Mouse (Mus musculus) heart, embryonic 10.5 days (tissue): Measurements from ENCODE around the gene H2afy2. TPM values are rescaled to one million over a fixed set of nuclear protein-coding genes. Genes with fewer than 3 reads are reported as not detected.
A peak's percentile ranks its signal among the peaks of the same experiment; 100 is the strongest.

Experiments used
- DNase-seq: peaks from one replicate; pipeline ENCODE4 v3.0.0-alpha.2; 2017; ENCODE audit warnings: low spot score
- H3K27ac ChIP-seq: fragments of 300-500 bp; sonication (generic); 2 replicates; pipeline ENCODE4 v1.5.1; 2016; ENCODE audit warnings: mild to moderate bottlenecking
- H3K27me3 ChIP-seq: fragments of 300-500 bp; sonication (generic); 2 replicates; pipeline ENCODE4 v1.6.1; 2016; ENCODE audit warnings: mild to moderate bottlenecking; ENCODE audit not compliant: poor library complexity, insufficient read depth, severe bottlenecking
- H3K36me3 ChIP-seq: fragments of 300-500 bp; sonication (generic); 2 replicates; pipeline ENCODE4 v1.6.1; 2016; ENCODE audit warnings: mild to moderate bottlenecking, moderate library complexity
- H3K4me1 ChIP-seq: fragments of 300-500 bp; sonication (generic); 2 replicates; pipeline ENCODE4 v1.6.1; 2016; ENCODE audit warnings: mild to moderate bottlenecking
- H3K4me3 ChIP-seq: fragments of 300-500 bp; sonication (generic); 2 replicates; pipeline ENCODE4 v1.5.1; 2016; ENCODE audit warnings: mild to moderate bottlenecking, moderate library complexity
- H3K9me3 ChIP-seq: fragments of 300-500 bp; sonication (generic); 2 replicates; pipeline ENCODE4 v1.6.1; 2016; ENCODE audit warnings: mild to moderate bottlenecking, moderate library complexity
- WGBS: fragments of 180-500 bp; shearing (Covaris S2); methylation state at CpG from one replicate; pipeline ENCODE4 v1.1.7; 2016; 5-methylcytosine and 5-hydroxymethylcytosine counted together
- polyA plus RNA-seq: library from polyadenylated mRNA; unstranded; fragments of >200 nt; fragmentation: Nextera tagmentation; extraction: Ambion mirVana; gene quantifications from 2 replicates; pipeline ENCODE4 v1.2.1, GENCODE M21; 2016

The H2afy2 gene
- polyA plus RNA-seq, 1 experiment from 2014 or later = 148 TPM

DNA sequence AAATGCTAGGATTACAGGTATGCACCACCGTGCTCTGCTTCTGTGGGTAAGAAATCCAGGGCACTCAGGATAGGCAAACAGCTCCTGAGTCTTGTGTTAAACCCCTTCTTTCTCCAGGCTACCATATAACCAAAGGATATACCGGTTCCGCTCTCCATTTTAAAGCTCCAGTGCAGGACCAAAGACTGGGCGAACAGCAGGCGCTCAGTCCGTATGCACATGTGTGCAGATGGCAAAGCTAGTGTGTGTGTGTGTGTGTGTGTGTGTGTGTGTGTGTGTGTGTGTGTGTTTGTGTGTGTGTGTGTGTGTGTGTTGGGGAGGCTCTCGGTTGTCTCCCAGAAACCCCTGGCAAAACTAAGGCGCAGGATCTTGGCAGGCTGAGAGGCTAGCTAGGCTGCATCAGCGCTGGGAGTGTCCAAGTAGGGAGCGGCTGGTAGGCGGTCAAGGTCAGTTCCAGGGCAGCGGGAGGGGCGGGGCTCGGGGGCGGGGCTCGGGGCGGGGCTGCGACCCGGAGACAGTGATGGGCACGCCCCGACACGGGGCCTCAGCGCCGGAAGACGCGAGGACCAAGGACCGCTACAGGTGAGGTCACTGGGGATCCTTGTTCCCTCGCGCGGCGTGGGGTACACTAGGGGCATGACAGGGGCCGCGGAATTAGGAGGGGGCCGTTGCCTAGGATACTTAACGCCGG is 69.0 kb downstream of the H2afy2 start, which contains the start of gene Aifm2:
Aifm2 (plus strand) TSS at position 493 of the 691 bp plus-strand sequence.
- peak; percentile 94 for DNase-seq
- Histone ChIP-seq H3K27me3 (peaks cover 30% of the 10 kb centered on the region), H3K4me3 (peak within 1 kb of the TSS; percentile 81), H3K36me3 (0 out of 2 replicates have a peak, but pooled peaks cover 3% of the 10 kb centered on the region), H3K4me1 (peaks cover 21% of the 10 kb centered on the region), H3K27ac (peak within 1 kb of the TSS; percentile 88), H3K9me3 (no peaks in the 10 kb centered on the region)
- 13% methylated on average over 36 of the region's 36 CpGs for WGBS

GRCm38 (mm10) chr10:61714146-61714545 is 69.8 kb downstream of the H2afy2 start:
- Histone ChIP-seq H3K4me3 (no peak overlapping the region), H3K4me1 (peaks cover 21% of the 10 kb centered on the region), H3K9me3 (no peaks in the 10 kb centered on the region), H3K27me3 (peaks cover 30% of the 10 kb centered on the region), H3K27ac (no peak overlapping the region), H3K36me3 (0 out of 2 replicates have a peak, but pooled peaks cover under 1% of the 10 kb centered on the region)
- DNase-seq = no peak
- 86% methylated on average over 4 of the region's 4 CpGs for WGBS

- Histone ChIP-seq H3K36me3 (no peaks in the 10 kb centered on the region), H3K27me3 (peaks cover 30% of the 10 kb centered on the region), H3K4me3 (no peak overlapping the region), H3K9me3 (no peaks in the 10 kb centered on the region), H3K27ac (no peak overlapping the region), H3K4me1 (peaks cover 21% of the 10 kb centered on the region)
- 62% methylated on average over 3 of the region's 3 CpGs for WGBS
- no peak for DNase-seq
Measured at GRCm38 (mm10) chr10:61713601-61714000, 70.3 kb downstream of the H2afy2 start.

DNA sequence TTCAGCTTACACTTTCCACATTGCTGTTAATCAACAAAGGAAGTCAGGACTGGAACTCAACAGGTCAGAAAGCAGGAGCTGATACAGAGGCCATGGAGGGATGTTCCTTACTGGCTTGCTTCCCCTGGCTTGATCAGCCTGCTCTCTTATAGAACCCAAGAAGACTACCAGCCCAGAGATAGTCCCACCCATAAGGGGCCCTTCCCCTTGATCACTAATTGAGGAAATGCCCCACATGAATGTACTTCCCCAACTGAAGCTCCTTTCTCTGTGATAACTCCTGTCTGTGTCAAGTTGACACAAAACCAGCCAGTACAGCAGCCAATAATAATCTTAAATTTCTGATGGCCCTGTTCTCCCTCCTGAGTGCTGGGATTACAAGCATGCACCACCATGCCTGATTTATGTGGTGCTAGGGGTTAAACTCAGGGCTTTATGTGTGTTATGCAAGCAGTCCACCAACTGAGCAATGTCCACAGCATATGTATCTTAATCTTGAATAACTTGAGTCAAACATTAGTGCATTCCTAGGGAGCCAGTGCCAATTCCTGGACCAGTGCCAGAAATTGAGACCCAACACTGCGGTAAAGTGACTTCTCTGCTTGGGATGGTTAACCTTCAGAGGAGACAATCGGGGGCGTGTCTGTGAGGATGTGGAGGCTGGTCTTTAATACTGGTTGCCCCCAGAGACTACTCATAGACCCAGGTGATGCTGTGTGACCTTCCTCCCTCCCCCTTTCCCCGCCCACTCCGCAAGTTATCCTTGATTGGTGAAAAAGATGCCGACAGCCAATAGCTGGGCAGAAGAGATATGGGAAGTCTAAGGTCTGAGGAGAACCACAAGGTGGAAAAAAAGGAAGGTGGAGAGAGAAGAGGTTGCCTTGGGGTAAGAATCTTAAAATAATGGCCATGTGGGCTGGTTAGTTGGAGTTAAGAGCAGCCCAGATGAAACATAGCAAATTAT is 77.3 kb downstream of the H2afy2 start:
- 62% methylated on average over 6 of the region's 6 CpGs for WGBS
- H3K4me3 ChIP-seq = no peak overlapping the region

DNA sequence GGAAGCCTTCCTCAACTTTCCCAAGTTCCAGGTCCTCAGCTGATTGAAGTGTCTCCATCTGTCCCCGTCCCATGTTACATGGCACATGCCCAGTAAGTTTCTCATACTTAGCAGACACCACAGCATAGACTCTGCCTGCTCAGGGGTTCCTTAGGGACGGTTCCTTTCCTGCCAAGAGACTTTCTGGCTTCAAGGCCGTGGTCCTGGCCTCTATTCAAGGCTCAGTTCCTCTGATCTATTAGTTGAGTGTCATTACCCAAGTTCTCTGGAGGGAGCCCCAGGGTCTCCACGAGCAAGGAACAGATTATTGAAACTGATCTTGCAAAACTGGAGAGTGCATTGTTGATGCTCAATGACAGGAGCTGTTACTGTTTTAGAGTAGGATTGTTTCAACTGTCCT is 79.3 kb downstream of the H2afy2 start:
- no peaks in the 10 kb centered on the region for H3K4me1 ChIP-seq
- H3K27ac ChIP-seq = no peak overlapping the region
- H3K4me3 ChIP-seq = no peak overlapping the region
- peaks cover 37% of the 10 kb centered on the region for H3K36me3 ChIP-seq
- no peak for DNase-seq
- no peaks in the 10 kb centered on the region for H3K27me3 ChIP-seq
- WGBS = 82% methylated on average over 4 of the region's 4 CpGs
- H3K9me3 ChIP-seq = no peaks in the 10 kb centered on the region

More for the DNA sequence above, 77.3 kb downstream of the H2afy2 start:
- DNase-seq = no peak
- Histone ChIP-seq H3K27ac (no peak overlapping the region), H3K4me1 (no peaks in the 10 kb centered on the region), H3K27me3 (peaks cover 6% of the 10 kb centered on the region; the same call in 1 of the 2 replicates), H3K36me3 (peaks cover 23% of the 10 kb centered on the region), H3K9me3 (no peaks in the 10 kb centered on the region)

DNA sequence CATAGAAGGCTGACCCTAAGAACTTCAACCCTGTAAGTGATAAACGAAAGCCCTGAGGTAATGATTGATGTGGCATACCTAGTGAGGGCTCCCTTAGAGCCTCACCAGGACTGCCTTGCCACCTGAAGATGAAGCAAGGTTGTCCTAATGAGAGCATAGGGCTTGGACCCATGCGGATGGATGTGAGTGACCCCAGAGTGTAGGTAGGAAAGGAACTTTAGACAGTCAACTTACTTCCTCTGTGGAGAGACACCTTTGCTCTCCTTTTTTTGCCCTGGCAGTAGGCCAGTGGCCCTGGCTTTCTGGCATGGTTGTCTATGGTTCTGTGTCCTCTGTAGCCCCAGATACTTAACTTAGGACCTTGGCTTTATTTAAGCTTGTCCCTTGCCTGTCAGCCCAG is 86.9 kb downstream of the H2afy2 start:
- Histone ChIP-seq H3K27ac (no peak overlapping the region), H3K36me3 (peaks cover 53% of the 10 kb centered on the region), H3K9me3 (no peaks in the 10 kb centered on the region), H3K27me3 (no peaks in the 10 kb centered on the region), H3K4me3 (peak overlapping the region; percentile 99), H3K4me1 (peaks cover 22% of the 10 kb centered on the region)
- 84% methylated on average over 2 of the region's 2 CpGs for WGBS
- DNase-seq = no peak

DNA sequence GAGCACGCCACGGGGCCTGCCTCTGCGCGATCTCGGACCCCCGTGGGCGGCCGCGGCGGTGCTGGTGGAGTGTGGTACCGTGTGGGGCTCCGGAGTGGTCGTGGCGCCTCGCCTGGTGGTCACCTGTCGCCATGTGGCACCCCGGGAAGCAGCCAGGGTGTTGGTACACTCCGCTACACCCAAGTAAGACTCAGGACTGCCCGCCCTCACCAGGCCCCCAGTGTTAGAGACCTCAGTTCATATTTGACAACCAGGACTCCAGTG is 87.5 kb downstream of the H2afy2 start:
- H3K27ac ChIP-seq = peak overlapping the region; percentile 88
- peaks cover 53% of the 10 kb centered on the region for H3K36me3 ChIP-seq
- no peaks in the 10 kb centered on the region for H3K27me3 ChIP-seq
- peak overlapping the region; percentile 99 for H3K4me3 ChIP-seq
- peaks cover 22% of the 10 kb centered on the region for H3K4me1 ChIP-seq
- no peak for DNase-seq
- no peaks in the 10 kb centered on the region for H3K9me3 ChIP-seq
- WGBS = 9% methylated on average over 19 of the region's 19 CpGs

- Histone ChIP-seq H3K4me3 (peak overlapping the region; percentile 99), H3K27ac (peak overlapping the region; percentile 88), H3K9me3 (no peaks in the 10 kb centered on the region), H3K4me1 (peaks cover 22% of the 10 kb centered on the region), H3K27me3 (no peaks in the 10 kb centered on the region), H3K36me3 (peaks cover 53% of the 10 kb centered on the region)
- under 1% methylated on average over 108 of the region's 111 CpGs for WGBS
- no peak for DNase-seq
Measured at GRCm38 (mm10) chr10:61695703-61696559, 88.0 kb downstream of the H2afy2 start.

DNA sequence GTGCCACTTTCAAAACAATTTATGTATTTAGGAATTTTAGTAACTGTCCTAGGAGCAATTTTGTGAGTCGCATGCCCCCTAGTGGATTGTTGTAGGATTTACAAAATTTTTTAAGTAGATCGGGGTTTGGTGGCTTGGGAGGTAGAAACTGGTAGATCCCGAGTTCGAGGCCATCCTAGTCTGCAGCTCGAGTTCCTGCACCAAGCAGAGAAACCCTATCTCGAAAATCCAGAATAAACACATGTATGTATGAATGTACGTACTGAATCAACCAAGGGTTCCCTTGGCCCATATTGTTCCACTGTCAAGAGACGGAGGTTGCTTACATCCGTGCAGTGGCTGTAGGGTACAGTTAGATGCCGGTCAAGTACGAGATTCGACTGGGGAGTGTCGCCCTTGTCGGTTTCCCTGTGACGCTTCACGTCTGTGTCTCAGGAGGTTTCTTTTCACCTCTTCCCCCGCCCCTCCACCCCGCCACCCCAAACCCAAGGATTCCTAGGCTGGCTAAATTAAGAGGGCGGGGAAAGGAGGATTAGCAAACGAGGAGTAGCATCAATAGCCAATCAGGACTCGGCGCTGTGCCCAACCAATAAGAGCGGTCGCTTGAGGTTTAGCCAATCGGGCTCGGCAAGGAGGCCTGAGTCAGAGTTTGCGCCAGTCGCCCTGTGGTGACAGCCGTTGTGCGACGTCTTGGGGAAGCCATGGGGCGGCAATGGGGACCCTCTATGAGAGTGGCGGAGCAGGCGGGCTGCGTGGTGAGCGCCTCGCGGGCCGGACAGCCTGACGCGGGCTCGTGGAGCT is 88.9 kb downstream of the H2afy2 start, which contains the start of gene Tysnd1:
Tysnd1 (plus strand) TSS at position 645 of the 801 bp plus-strand sequence.
- WGBS = under 1% methylated on average over 42 of the region's 42 CpGs
- H3K4me3 ChIP-seq = peak within 1 kb of the TSS; percentile 99
- DNase-seq = peak; percentile 99
- H3K27me3 ChIP-seq = no peaks in the 10 kb centered on the region
- H3K27ac ChIP-seq = peak within 1 kb of the TSS; percentile 88
- H3K9me3 ChIP-seq = no peaks in the 10 kb centered on the region
- peaks cover 22% of the 10 kb centered on the region for H3K4me1 ChIP-seq
- H3K36me3 ChIP-seq = peaks cover 60% of the 10 kb centered on the region

- no peak for DNase-seq
- Histone ChIP-seq H3K4me1 (peaks cover 22% of the 10 kb centered on the region), H3K27ac (no peak overlapping the region), H3K27me3 (no peaks in the 10 kb centered on the region), H3K9me3 (no peaks in the 10 kb centered on the region), H3K4me3 (no peak overlapping the region), H3K36me3 (peaks cover 61% of the 10 kb centered on the region)
- WGBS = 70% methylated on average over 4 of the region's 4 CpGs
Measured at GRCm38 (mm10) chr10:61693563-61693962, 90.4 kb downstream of the H2afy2 start.

DNA sequence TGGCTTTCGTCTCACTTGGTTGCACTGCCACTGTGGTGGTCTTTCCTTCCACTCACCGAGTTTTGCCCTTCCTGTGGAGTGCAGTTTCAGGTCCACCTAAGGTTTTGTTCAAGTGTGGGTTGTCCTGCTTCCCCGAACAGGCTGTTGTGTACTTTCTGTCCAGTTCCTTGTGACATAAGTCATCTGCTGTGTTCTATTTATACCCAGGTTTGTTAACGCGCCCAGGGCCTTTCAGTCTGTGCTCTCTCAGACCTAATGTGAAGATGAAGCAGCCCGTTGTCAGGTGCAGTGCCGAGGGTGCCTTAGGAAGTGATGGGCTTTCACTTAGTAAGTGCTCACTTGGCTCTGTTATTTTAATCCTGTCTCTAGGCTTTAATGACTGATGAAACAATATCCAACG is 94.5 kb downstream of the H2afy2 start:
- DNase-seq = no peak
- Histone ChIP-seq H3K27ac (no peak overlapping the region), H3K27me3 (no peaks in the 10 kb centered on the region), H3K9me3 (no peaks in the 10 kb centered on the region), H3K36me3 (peaks cover 87% of the 10 kb centered on the region), H3K4me1 (no peaks in the 10 kb centered on the region), H3K4me3 (no peak overlapping the region)
- WGBS = 80% methylated on average over 8 of the region's 8 CpGs
